Mouse (Mus musculus) brain, embryonic 14.5 days (tissue): Measurements from ENCODE around the gene Fam189a1. TPM values are rescaled to one million over a fixed set of nuclear protein-coding genes. Genes with fewer than 3 reads are reported as not detected.
A peak's percentile ranks its signal among the peaks of the same experiment; 100 is the strongest.

Experiments
- DNase-seq: peaks from one replicate; pipeline ENCODE4 v3.0.0-alpha.2; 2011; ENCODE audit warnings: low read depth
- CTCF ChIP-seq: fragments of 200-500 bp; IDR thresholded peaks from 2 replicates; pipeline ENCODE4 v1.5.1; 2012; ENCODE audit warnings: inconsistent platforms, mild to moderate bottlenecking, moderate library complexity, borderline replicate concordance; ENCODE audit not compliant: insufficient read depth, insufficient read length; ENCODE audit errors: extremely low read depth
- POLR2A ChIP-seq: fragments of 200-500 bp; IDR thresholded peaks from 2 replicates; pipeline ENCODE4 v1.6.1; 2012; ENCODE audit warnings: mild to moderate bottlenecking, inconsistent platforms, borderline replicate concordance; ENCODE audit not compliant: poor library complexity, insufficient read depth, insufficient read length, severe bottlenecking; ENCODE audit errors: extremely low read depth
- polyA plus RNA-seq: library from polyadenylated mRNA; depleted of rRNA; stranded (reverse); fragments of >200 nt; gene quantifications from 2 replicates; pipeline ENCODE4 v1.2.3, GENCODE M21; 2012

Fam189a1 gene
- polyA plus RNA-seq, 1 experiment, result 34.3 TPM

DNA sequence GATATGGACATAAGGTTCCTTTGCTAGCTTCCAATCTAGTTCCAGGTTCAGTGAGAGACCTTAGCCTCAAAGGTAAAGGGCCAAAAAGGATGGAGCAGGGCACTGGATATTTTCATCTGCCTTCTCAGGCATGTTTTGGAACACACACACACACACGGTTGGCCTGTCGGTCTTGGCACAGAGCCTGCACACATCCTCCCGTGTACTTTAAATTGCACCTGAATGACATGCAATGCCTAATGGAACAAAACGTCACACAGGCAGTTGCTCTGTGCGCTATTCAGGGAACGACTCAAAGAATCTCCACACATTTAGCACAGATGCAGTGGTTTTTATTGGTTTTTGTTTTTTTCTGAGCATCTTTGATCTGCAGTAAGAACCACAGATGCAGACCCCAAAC, 11.5 kb downstream of the Fam189a1 start:
- TF ChIP-seq CTCF, result no peak
- no peak for TF ChIP-seq POLR2A
- peak; percentile 28 for DNase-seq

DNA sequence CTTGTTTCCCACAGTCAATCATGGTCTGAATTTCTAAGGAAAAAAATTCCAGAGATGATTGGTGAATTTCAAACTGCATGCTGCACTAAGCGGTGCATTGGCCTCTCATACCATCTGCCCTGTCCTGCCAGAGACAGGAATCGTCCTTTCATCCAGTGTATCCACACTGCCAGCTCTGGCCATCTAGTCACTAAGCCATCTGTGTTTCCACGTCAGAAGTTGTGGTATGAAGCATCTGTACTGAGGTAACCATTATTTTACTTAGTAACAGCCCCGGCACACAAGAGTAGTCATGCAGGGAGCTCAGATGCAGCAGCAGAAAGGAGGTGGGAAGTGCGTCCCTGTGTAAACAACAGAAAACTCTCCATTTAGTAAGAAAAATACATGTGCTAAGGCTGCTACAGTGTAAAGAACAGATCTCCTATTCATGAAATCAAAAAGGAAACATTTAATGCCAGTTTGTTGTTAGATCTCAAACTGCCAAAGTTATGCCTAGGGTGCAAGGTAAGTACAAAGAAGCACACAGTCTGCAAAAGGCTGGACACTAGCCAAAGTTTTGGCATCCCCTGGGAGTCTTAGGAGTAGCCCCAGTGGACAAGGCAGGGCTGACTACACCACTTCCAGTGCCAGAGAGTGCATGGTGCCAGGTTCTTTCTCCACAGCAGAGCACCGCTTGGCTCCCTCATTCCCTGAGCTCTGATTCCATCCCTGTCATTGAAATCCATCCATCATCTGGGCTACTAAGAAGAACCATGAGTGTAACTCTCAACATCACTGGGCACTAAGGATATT, 14.3 kb downstream of the Fam189a1 start:
- peak; percentile 51 for DNase-seq
- TF ChIP-seq CTCF (no peak), POLR2A (no peak)

DNA sequence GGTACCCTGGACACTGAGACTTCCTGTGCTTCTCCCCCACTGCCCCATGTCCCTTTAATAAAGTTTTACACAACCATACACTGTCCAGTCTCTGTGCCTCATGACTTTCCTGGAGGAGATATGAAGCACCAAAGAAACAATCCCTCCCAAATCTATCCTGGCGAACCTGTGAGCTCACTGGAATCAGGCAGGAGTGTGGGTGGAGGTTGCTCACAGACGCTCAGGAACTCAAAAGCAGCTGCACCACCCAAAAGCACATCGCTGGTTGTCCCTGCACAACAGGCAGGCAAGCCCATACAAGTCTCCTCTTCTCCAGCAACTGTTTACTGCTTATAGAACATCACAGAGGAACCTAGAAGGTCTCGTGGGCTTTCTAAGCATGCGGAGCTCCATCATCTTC, 15.5 kb downstream of the Fam189a1 start:
- TF ChIP-seq POLR2A (no peak), CTCF (no peak)
- DNase-seq, result no peak

DNA sequence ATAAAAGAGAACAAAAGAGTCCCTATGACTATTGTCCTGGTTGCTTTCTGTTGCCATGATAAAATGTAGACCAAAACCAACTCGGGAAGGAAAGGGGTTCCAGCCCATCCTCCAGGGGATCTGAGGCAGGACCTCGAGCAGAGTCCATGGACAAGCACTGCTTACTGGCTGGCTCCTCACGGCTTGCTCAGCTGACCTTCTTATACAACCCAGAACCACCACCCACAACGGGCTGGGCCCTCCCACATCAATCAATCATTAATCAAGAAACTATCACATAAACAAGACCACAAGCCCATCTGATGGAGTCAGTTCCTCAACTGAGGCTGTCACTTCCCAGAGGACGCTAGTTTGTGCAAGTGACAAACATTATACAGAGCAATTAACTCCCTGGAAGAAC, 16.3 kb downstream of the Fam189a1 start:
- TF ChIP-seq CTCF (no peak), POLR2A (no peak)
- no peak for DNase-seq

DNA sequence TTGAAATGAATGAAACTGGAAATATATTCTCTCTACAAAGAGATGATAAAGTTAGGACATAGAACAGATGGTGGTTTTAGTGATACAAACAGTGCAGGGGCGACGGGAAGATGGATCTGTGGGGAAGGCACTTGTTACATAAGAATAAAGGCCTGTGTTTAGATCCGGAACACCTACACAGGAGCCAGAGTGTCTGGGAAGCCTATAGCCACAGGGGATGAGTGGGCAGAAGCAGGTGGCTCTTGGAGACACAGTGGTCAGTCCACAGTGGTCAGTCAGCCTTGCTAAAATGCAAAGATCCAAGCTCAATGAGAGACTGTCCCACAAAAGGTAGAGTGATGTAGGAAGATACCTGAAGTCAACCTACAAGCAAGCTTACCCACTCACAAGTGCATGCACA, 32.6 kb downstream of the Fam189a1 start:
- no peak for TF ChIP-seq POLR2A
- TF ChIP-seq CTCF, result no peak
- DNase-seq, result no peak

DNA sequence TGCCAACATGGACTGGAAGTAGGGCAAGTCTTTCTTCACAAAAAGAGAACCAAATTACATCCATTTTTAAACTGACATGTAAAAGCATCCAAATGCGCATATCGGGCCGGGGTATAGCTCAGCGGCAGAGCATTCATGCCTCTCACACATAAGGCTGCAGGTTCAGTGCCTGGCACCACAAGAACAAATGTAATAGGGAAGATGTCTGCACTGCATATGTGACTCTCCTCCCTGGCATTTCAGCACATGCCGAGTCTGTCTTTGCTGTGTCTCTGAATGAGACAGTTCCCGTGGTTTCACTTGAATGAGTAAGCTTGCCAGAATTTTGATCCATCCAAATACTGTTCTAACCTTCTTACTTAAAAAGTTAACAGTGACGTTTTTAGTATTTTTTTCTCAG, 39.5 kb downstream of the Fam189a1 start:
- TF ChIP-seq CTCF (no peak), POLR2A (no peak)
- no peak for DNase-seq

DNA sequence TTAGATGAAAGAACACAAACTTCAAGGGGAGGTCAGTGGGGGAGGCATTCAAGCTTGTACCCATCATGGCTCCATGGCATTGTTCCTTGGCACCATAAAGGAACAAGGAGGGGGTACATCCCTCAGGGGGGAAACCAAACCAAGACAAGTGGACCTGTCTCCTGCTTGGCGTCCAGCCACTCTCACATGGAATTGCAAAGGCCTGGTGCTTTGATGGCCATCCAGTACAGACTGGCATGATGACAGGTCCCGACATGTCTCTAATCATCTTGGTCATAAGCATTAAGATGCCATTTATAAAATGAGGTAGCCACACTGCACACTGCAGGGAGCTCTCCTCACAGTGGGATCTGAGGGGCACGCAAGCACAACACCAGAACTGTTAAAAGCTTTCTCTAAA, 41.0 kb downstream of the Fam189a1 start:
- no peak for DNase-seq
- no peak for TF ChIP-seq POLR2A
- no peak for TF ChIP-seq CTCF

DNA sequence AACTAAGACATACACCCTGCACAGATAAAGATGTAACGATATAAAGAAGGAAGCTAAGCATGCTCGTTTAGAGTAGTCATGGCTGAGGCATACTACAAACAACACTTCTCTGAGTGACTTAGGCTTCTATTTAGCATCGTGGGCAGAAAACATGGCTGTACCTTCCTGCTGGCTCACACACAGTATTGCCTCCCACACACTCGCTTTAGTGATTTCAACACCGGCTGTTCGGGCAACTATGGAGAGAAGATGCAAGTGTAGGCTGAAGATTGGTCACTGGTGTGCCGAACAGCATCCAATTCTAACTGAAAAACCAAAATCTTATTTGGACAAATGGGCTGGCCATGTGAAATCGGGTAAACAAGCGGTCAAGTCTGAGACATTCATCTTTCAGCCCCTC, 44.7 kb downstream of the Fam189a1 start:
- DNase-seq, result no peak
- TF ChIP-seq CTCF (no peak), POLR2A (no peak)

DNA sequence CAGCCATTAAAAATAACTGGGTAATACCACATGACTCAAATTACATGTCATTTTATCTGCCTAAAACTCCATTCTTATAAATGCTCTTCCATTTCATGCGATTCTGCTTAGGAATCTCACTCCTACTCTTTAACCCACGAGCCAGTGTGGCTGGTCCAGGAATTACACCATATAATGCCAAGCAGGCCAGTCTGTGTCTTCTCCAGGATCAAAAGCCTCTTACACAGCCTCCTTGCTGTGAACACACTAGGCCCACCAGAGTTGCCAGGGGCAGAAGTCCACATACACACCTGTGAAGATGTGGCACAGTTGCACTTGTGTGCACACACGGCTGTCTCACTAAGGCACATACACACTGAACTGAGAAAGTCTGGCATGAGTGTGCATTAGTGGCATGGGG, 50.8 kb downstream of the Fam189a1 start:
- no peak for DNase-seq
- no peak for TF ChIP-seq CTCF
- TF ChIP-seq POLR2A, result no peak

DNA sequence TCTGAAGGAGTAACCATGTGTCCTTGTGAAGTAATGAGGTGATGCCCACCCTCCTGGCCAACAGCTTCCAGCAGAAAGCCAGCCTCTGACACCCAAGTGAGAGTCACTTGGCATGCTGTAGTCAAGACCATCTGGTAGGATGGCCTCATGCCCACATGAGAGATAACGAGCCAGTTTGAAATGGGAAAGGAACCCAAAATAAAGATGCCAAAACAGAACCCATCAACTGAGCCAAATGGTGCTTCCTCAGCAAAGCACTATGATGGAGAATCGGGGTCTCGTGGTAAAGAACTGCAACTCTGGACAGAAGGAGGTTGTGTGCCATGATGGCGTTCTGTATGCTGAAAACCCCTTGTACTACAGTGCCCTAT, 51.3 kb downstream of the Fam189a1 start:
- no peak for TF ChIP-seq POLR2A
- no peak for TF ChIP-seq CTCF
- DNase-seq, result peak; percentile 72

DNA sequence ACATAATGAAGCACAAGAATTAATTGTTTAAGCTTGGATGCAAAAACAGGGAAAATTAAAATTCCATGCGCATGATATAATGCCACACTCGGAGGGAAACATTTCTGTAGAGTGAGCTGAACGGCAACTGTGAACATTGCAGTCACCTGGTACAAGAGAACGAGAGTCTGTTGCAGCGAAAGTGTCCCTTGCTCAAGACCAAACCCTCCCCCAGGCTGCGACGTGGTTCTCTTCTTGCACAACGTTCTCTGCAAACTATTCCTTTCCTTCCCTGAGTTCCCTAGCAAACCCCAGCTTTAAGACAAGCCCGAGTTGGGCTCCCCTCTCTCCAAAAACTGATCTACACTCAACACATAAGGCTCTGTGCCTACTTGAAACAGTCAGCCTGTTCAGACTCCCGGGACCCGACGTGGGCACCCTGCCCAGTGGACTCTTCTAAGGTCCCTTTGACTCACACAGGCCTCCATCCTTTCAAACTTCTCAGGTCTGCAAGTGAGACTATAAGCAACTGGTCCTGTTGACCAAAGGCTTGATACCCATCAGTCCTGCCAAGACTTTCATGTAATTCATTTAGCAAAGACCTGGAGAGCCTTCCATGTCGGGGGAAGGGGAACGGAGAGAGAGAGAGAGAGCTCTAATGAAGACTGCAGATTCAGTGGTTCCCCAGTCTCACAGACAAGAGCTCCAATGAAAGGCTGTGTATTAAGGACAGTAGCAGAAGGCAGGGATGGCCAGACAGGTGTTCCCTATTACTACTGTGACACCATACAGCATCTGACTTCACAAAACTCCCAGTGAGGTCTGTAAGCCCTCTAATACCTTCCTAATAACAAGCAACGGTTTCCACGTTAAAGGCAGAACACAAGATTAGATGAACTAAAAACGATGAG, 51.9 kb downstream of the Fam189a1 start:
- no peak for TF ChIP-seq POLR2A
- no peak for DNase-seq
